ENCODE assay signal across 8 mouse cellular contexts in the genomic region with DNA sequence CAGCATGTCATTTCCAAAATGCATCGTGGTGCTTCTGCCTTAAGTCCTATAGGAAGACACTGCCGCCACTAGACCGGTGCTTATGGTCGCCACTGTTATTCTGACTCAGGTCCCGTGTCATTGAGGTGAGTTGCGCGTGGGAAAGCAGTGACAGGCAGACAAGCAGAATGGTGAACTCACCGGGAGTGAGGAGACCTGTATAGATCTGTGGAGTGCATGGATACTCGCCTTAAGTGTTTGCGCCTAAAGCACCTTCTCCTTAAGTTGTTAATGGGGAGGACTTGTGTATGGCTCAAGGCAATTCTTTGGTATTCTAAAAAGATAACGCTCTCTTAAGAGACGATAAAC. TPM values are rescaled to one million over a fixed set of nuclear protein-coding genes. Genes with fewer than 3 reads are reported as not detected.
DNase-seq lines count a peak whose midpoint lies in the region; ATAC-seq and TF ChIP-seq lines count a peak whose summit lies in the region.

No protein-coding gene starts in this region.

- no peaks in the 10 kb centered on the region for H3K36me3 ChIP-seq in embryonic facial prominence, embryonic 12.5 days
- H3K36me3 ChIP-seq in myocyte (ENCODE audit: control insufficient read depth, insufficient read depth) = no peaks in the 10 kb centered on the region

- no peaks in the 10 kb centered on the region for H3K27me3 ChIP-seq in embryonic facial prominence, embryonic 12.5 days
- no peaks in the 10 kb centered on the region for H3K27me3 ChIP-seq in myocyte (ENCODE audit: control insufficient read depth, insufficient read depth, insufficient read length)

- H3K4me1 ChIP-seq in embryonic facial prominence, embryonic 12.5 days = peaks cover 5% of the 10 kb centered on the region

- TF ChIP-seq POLR2A in myocyte (IDR thresholded peaks at IDR 0.05; ENCODE audit: insufficient read length, low read depth) = no peak

- H3K79me2 ChIP-seq in myocyte (ENCODE audit: control insufficient read depth, insufficient read depth) = peaks cover 4% of the 10 kb centered on the region

- peak overlapping the region; percentile 72 for H3K9ac ChIP-seq in embryonic facial prominence, embryonic 12.5 days

- peak overlapping the region; percentile 91 for H3K27ac ChIP-seq in left cerebral cortex, adult 2 months
- peak overlapping the region; percentile 83 for H3K27ac ChIP-seq in embryonic facial prominence, embryonic 12.5 days

- peak overlapping the region; percentile 82 for H3K4me3 ChIP-seq in left cerebral cortex, adult 2 months
- H3K4me3 ChIP-seq in embryonic facial prominence, embryonic 12.5 days = peak overlapping the region; percentile 89
- peak overlapping the region; percentile 96 for H3K4me3 ChIP-seq in myocyte

- WGBS in embryonic facial prominence, embryonic 12.5 days = 4% methylated on average over 12 of the region's 12 CpGs

- peak overlapping the region; percentile 81 for H3K4me2 ChIP-seq in embryonic facial prominence, embryonic 12.5 days (replicated peaks)
- H3K4me2 ChIP-seq in myocyte (ENCODE audit: low read depth) = peak overlapping the region; percentile 93

- no peak for DNase-seq in left cerebral cortex, adult 2 months (ENCODE audit: extremely low spot score in 1 of 2, low spot score in 2 of 2)
- DNase-seq in left cerebral cortex, postnatal 14 days (ENCODE audit: low spot score in 2 of 2) = no peak
- DNase-seq in cerebellum, postnatal 10 days = no peak
- no peak for DNase-seq in layer of hippocampus, adult 9-11 months
- DNase-seq in right cerebral cortex, postnatal 10 days (ENCODE audit: low spot score in 2 of 2) = no peak

- ATAC-seq in embryonic facial prominence, embryonic 12.5 days (ENCODE audit: insufficient number of reproducible peaks, insufficient read depth, low FRiP score, low TSS enrichment) = peak; percentile 32; the same call in 1 of the 2 replicates
- peak; percentile 32 for ATAC-seq in inflammation-experienced regulatory T-cells, adult 6 months

- no peaks in the 10 kb centered on the region for H3K9me3 ChIP-seq in embryonic facial prominence, embryonic 12.5 days

- peak overlapping the region; percentile 38 for H3ac ChIP-seq in myocyte (ENCODE audit: control insufficient read depth, insufficient read length)

- intact Hi-C loops in left cerebral cortex, adult 2 months (cut with DNase I) = loop anchor here (1.0 to 5.0 kb wide), 3 partner anchors 10 to 494 kb away; a partner anchor contains a TSS
- intact Hi-C loops in left cerebral cortex, postnatal 14 days (cut with DNase I) = loop anchor here (5.0 kb wide), 1 partner anchor 376 kb away; no protein-coding TSS in a partner anchor

- no peak for TF ChIP-seq CTCF in left cerebral cortex, adult 2 months (IDR thresholded peaks at IDR 0.05)

TF ChIP-seq in myocyte, 11 proteins besides CTCF, POLR2A, EP300 and RAD21:
- no peak for TF ChIP-seq POLR2AphosphoS2 (IDR thresholded peaks at IDR 0.05; ENCODE audit: insufficient read length, low read depth)
- no peak for TF ChIP-seq USF1 (IDR thresholded peaks at IDR 0.05; ENCODE audit: low read depth)
- no peak for TF ChIP-seq MYOD1 (IDR thresholded peaks at IDR 0.05; ENCODE audit: control insufficient read depth in 1 of 3, insufficient read length in 2 of 3, low read depth in 2 of 3)
- no peak for TF ChIP-seq REST (IDR thresholded peaks at IDR 0.05; ENCODE audit: insufficient read depth, insufficient read length)
- no peak for TF ChIP-seq MAX (IDR thresholded peaks at IDR 0.05; ENCODE audit: low read depth)
- TF ChIP-seq TCF3 (IDR thresholded peaks at IDR 0.05; ENCODE audit: insufficient read length, low read depth) = no peak
- no peak for TF ChIP-seq TCF12 (IDR thresholded peaks at IDR 0.05; ENCODE audit: insufficient read depth, poor library complexity, severe bottlenecking)
- no peak for TF ChIP-seq E2F4 (IDR thresholded peaks at IDR 0.05; ENCODE audit: insufficient read depth)
- no peak for TF ChIP-seq SRF (IDR thresholded peaks at IDR 0.05; ENCODE audit: control insufficient read depth, insufficient read length, low read depth)
- no peak for TF ChIP-seq MYOG (IDR thresholded peaks at IDR 0.05; ENCODE audit: control insufficient read depth in 1 of 3, insufficient read depth in 1 of 3, insufficient read length in 2 of 3, low read depth in 2 of 3)
- TF ChIP-seq CEBPB (IDR thresholded peaks at IDR 0.05; ENCODE audit: insufficient read depth, poor library complexity, severe bottlenecking) = no peak
TF ChIP-seq in myocyte: peak in this region for 0.

RNA-seq across cellular contexts. Expression of a gene that starts 0.6 kb away (rescaled TPM):
- total RNA-seq in left cerebral cortex, adult 2 months (2021) = 10 to 100 TPM; 29.9 to 31.8 TPM
- 10 to 100 TPM; 25.2 to 28.5 TPM for total RNA-seq in left cerebral cortex, postnatal 14 days (2021)
- polyA plus RNA-seq in embryonic facial prominence, embryonic 12.5 days (2016; fragmentation: Nextera tagmentation; extraction: Ambion mirVana) = 19.4 and 21.5 TPM in 2 replicates
- polyA plus RNA-seq in inflammation-experienced regulatory T-cells, adult 6 months (2017; shearing (Covaris generic)) = 1 to 10 TPM; 5.5 to 7.3 (median 5.7) TPM
- 3.4 TPM for polyA plus RNA-seq in myocyte (2012; fragmentation: generic; extraction: Trizol)

RNA-seq across cellular contexts. Expression of a gene that starts 10.5 kb away (rescaled TPM):
- 100 to 1,000 TPM; 122 to 132 TPM for total RNA-seq in left cerebral cortex, adult 2 months (2021)
- total RNA-seq in left cerebral cortex, postnatal 14 days (2021) = 100 to 1,000 TPM; 142 to 144 TPM
- 18.0 and 18.9 TPM in 2 replicates for polyA plus RNA-seq in embryonic facial prominence, embryonic 12.5 days (2016; fragmentation: Nextera tagmentation; extraction: Ambion mirVana)
- polyA plus RNA-seq in inflammation-experienced regulatory T-cells, adult 6 months (2017; shearing (Covaris generic)) = 10 to 100 TPM; 19.2 to 24.6 (median 24.4) TPM
- 6.8 TPM for polyA plus RNA-seq in myocyte (2012; fragmentation: generic; extraction: Trizol)
